In the genomic region with DNA sequence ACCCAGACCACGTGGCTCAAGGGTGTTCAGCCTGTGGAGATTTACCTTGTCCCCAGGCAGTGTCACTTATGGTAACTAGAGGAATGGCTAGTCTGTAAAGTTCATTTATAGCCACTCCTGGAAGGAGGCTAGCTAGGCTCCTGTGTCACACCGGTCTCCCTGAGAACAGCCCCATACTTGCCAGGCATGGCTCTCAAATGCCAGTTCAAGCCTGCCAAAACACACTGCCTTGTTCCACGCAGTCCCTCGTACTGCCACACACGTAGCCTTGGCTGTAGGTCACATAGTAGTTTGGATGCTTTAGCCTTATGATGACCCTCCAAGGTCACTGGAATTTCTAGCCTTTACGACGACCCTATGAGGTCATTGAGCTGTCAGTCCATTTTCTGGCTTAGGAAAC, we compare ENCODE assay signal across 9 mouse cellular contexts. TPM values are rescaled to one million over a fixed set of nuclear protein-coding genes. Genes with fewer than 3 reads are reported as not detected.
"Had no signal": no experiment of that assay in that cellular context is flagged by ENCODE, and none has a peak within 500 bp of the region (broad histone marks: within the 10 kb centered on the region; RNA-seq: fewer than 3 reads in every experiment).

No protein-coding gene starts in this region.

- DNase-seq: kidney, postnatal 36 days; layer of hippocampus, adult 9-11 months; lung, adult 2 months; lung, postnatal 36 days; right cerebral cortex, postnatal 14 days; thymus, postnatal 4 days had no signal

RNA-seq across cellular contexts. Expression of a gene that starts 8.4 kb away (rescaled TPM):
- total RNA-seq: liver, adult 2 months; megakaryocyte progenitor cell, adult 5-6 weeks; midbrain, postnatal 0 days had no signal
